Mouse (Mus musculus) spleen, adult 18-20 months (tissue): ENCODE data around the gene Arpc3.
"Not testable (repeated sequence)": the region's sequence is repeated elsewhere in the genome, so short reads cannot be mapped to it uniquely, and the experiment has no call there.

Experiments used
- DNase-seq, 2 experiments: peaks; one replicate each; pipeline ENCODE4 v3.0.0; 2022; ENCODE audit warnings: mixed read lengths in 2 of 2

Gene Arpc3

DNA sequence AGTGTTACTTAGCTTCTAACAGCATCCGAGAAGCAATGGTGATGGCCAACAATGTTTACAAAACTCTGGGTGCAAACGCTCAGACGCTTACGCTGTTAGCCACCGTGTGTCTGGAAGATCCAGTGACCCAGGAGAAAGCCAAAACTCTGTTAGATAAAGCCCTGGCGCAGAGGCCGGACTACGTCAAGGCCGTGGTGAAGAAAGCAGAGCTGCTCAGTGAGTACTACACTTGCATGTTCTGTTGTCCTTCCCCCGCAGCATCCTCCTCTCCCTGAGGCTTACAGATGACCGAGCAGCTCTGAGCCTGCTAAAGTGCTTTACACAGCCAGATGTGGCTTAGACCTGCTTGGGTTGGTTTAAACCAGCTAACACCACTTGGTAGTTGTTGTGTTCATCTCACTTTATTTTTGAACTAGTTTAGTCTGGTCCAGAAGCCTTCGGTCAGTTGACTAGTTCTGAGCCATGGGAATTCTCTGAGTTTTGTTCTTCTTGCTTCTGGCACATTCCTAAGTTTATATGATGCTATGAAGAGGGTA is 48.5 kb downstream of the Arpc3 start:
- no peak for DNase-seq

- DNase-seq, result no peak
Observed at GRCm38 (mm10) chr5:122444492-122444891, 52.8 kb downstream of the Arpc3 start.

DNA sequence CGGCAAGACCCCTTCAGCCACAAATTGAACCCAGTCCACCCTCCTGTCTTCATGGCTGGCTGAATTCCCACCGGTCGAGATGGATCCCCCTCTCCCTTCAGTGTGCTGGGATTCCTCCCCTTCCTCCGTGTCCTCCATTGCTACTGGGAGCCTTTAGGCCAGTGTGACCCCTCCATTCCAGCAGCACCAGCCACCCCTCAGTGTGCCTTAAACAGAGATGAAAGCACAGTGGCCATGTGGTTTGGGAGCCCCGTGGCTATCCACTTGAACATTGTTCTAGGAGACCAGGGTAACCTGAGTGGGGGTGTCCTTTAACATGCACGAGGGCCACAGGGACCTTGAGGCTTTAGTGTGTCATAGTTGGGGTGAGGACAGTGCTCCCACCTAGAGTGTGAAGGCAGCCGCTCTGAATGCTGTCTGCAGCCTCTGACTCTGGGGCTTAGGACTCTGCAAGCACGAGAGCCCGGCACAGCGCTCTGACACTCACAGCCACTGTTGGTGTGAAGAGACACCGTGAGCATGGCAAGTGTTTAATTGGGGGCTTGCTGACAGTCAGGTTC is 53.5 kb downstream of the Arpc3 start:
- DNase-seq, result no peak

GRCm38 (mm10) chr5:122447857-122448256 is 56.2 kb downstream of the Arpc3 start:
- DNase-seq, result no peak

- DNase-seq, result no peak
Observed at GRCm38 (mm10) chr5:122448869-122449268, 57.2 kb downstream of the Arpc3 start.

GRCm38 (mm10) chr5:122449946-122450345 is 58.3 kb downstream of the Arpc3 start:
- DNase-seq, result no peak

DNA sequence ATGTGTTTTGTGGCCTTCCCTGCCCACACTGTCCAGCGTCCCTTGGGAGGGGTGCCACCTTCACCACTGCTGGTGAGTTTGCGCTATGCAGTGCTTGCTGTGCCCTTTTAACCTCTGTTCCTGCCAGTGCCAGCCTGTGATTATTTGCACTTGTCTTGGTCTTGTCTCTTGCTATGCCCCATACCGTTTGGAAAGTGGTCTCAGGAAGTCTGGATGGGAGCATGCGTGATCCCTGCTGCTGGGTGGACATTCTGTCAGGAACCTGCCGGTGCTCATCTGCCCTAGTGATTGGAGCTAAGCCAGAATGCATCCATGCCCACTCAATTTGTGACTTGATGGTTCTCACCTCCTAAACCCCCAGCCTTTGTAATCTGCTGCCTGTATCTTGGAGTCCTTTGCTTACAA is 59.2 kb downstream of the Arpc3 start:
- DNase-seq, result no peak

DNA sequence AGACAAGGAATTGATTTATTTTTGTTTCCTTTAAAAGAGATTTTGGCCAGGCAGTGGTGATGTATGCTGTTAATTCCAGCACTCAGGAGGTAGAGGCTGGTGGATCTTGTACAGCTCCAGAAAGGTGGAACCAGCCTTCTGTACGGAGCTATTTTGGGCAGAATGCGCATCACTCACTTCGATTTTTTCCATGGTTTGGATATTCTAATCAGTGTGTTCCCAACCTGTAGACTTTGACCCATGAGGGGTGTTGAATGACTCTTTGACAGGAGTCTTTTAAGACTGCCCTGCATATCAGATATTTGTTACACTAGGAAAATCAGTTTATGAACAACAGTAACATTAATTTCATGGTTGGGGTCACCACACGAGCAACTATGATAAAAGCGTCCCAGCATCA is 59.6 kb downstream of the Arpc3 start:
- no peak for DNase-seq

DNA sequence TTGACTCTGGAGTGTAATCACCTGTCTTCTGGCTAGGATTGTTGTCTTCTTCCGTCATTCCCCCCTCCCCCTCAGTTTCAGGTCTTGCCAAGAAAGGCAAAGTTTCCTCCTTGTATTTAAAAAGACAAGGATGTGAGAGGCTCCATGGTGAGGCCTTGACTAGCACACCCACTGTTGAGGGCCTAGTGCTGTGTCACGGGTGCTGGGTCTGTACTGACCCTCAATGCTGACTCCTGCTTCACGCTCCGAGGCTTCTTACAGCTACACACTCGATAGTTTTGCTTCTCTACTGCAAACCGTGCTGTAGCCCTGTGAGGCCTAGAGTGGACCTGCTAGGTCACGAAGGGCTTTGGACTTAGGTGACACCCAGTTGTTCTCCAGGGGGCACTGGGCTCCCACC is 60.5 kb downstream of the Arpc3 start:
- no peak for DNase-seq

DNA sequence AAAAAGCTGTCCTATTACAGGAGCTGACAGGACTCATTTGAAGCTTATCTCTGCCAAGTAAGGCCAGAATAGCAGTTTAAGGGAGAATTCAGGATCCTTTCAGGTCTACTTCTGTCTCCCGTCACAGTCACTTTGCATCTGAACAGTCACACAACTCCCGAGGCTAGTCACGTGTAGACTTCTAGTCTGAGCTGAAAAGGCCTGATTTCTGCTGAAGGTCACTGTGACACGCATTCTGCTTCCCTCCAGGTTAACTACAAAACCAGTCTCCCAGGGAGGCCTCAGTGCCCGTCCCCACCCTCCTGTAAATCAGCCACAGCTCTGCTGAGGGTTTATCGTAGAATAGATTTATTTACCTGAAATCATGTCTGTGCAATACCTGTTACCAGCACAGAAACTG is 61.5 kb downstream of the Arpc3 start:
- DNase-seq, result no peak

DNA sequence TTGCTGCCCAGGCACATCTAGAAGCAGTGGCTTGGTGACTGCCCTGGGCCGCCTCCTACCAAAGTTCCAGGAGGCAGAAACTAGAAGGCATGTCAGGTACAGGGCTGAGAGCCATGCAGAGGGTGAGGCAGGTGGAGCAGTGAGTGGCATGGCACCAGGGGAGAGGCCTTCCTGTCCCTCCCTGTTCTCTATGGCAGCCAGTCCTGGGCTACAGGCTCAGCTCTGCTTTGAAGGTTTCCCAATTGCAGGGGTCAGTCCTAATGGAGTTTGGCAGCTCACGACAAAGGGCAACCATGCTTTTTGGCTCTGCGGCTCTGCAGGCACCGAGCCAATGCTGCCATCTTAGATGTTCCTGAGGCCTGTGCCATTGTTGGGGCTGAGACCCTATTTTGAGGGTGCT is 62.8 kb downstream of the Arpc3 start:
- DNase-seq, result no peak

DNA sequence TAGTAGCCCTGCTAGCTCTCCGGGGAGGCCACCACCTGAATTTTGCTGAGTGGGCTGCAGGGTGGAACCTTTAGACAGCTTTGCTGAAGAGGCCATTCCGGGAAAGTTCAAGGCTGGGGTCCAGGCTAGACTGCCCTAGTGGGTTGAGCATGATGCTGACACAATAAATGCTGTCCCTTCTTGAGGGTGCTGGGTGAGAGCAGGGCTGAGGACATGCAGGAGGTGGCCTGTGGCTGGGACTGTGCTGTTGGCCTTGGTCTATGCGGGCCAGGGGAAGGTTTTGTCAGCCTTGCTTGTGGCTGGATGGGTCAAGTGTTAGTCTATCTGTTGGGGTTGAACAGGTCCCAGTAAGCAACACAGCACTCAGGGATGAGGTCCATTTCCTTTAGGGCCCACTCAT is 63.2 kb downstream of the Arpc3 start:
- DNase-seq, result no peak

DNA sequence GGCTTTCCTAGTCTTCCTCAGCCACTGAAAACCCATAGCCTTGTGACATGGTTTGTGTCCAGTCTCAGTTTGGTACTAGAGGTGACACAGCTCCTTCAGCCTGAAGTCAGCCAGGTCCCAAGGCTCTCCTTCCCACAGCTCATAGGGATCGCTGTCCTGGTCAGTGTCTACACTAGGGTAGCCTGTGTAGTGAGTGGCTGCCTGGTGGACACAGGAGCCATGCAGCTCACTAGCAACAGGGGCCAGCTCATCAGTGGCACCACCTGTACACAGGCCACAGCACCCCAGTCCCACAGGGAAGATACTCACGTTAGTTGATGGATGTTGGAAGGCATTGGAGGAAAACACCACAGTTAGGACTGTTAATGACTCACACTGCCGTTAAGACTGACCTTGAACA is 63.9 kb downstream of the Arpc3 start:
- no peak for DNase-seq

- not testable (repeated sequence) for DNase-seq
Observed at GRCm38 (mm10) chr5:122457054-122457453, 65.4 kb downstream of the Arpc3 start.

DNA sequence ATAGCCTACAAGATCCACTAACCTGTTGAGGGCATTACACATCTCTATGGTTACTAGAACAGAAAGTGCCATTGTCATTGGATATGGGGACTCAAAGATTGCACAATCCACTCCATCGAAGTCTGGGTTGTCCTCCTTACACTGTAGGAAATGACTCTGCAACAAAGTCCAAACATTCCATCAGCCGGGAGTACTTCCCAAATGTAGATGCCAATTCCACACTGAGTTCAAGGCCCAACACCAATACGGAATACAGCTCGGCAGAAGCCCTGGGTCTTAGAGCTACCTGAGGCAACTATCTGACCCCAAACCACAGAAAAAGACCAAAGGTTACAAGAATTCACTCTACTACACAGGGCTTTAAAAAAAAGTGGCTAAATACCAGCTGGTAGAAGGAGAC is 66.4 kb downstream of the Arpc3 start:
- no peak for DNase-seq

- DNase-seq, result no peak
Observed at GRCm38 (mm10) chr5:122459335-122459734, 67.7 kb downstream of the Arpc3 start.

- no peak for DNase-seq
Observed at GRCm38 (mm10) chr5:122460656-122461055, 69.0 kb downstream of the Arpc3 start.

- DNase-seq, result no peak
Observed at GRCm38 (mm10) chr5:122461431-122461830, 69.8 kb downstream of the Arpc3 start.
